Mouse (Mus musculus) MEL (cell line): Measurements from ENCODE around the gene Tbc1d2.

Experiments used
- CTCF ChIP-seq, 3 experiments: IDR thresholded peaks in 2 of 3; conservative IDR thresholded peaks in 1 of 3; 2 replicates each; pipeline ENCODE4 v1.5.1; 2011 to 2012; ENCODE audit warnings: low read length in 3 of 3, low read depth in 2 of 3, mild to moderate bottlenecking in 2 of 3, improper control_type of control experiment in 1 of 3, inconsistent platforms in 1 of 3, mixed read lengths in 1 of 3, moderate library complexity in 1 of 3; ENCODE audit not compliant: control insufficient read depth in 1 of 3, insufficient read depth in 1 of 3, poor library complexity in 1 of 3, severe bottlenecking in 1 of 3
- GABPA ChIP-seq: IDR thresholded peaks from 2 replicates; pipeline ENCODE4 v1.6.1; 2012; ENCODE audit warnings: low read depth, mild to moderate bottlenecking, inconsistent platforms, low read length, improper control_type of control experiment, moderate library complexity
- POLR2AphosphoS2 ChIP-seq: IDR thresholded peaks from 2 replicates; pipeline ENCODE4 v1.6.1; 2011; ENCODE audit warnings: low read length, improper control_type of control experiment
- POLR2AphosphoS5 ChIP-seq: IDR thresholded peaks from 2 replicates; pipeline ENCODE4 v1.6.1; 2012; ENCODE audit warnings: low read depth, borderline replicate concordance, mild to moderate bottlenecking, inconsistent platforms, low read length, moderate library complexity, mixed read lengths
- RAD21 ChIP-seq: IDR thresholded peaks from 2 replicates; pipeline ENCODE4 v1.6.1; 2011; ENCODE audit warnings: mild to moderate bottlenecking, low read depth, low read length, improper control_type of control experiment
- UBTF ChIP-seq: IDR thresholded peaks from 2 replicates; pipeline ENCODE4 v1.6.1; 2012; ENCODE audit warnings: low read depth, mild to moderate bottlenecking, inconsistent platforms, low read length, improper control_type of control experiment, moderate library complexity, borderline replicate concordance; ENCODE audit not compliant: insufficient read depth
- ZMIZ1 ChIP-seq: IDR thresholded peaks from 2 replicates; pipeline ENCODE4 v1.6.1; 2012; ENCODE audit warnings: low read depth, mild to moderate bottlenecking, inconsistent platforms, low read length, improper control_type of control experiment, moderate library complexity
- ZNF384 ChIP-seq: IDR thresholded peaks from 2 replicates; pipeline ENCODE4 v1.6.1; 2012; ENCODE audit warnings: low read depth, mild to moderate bottlenecking, inconsistent platforms, low read length, improper control_type of control experiment

- no peak for TF ChIP-seq ZMIZ1
- no peak for TF ChIP-seq CTCF (IDR thresholded peaks at IDR 0.05 in 2 of 3, conservative IDR thresholded peaks at IDR 0.05 in 1 of 3; ENCODE audit: control insufficient read depth in 1 of 3, insufficient read depth in 1 of 3, low read depth in 2 of 3, low read length in 3 of 3, poor library complexity in 1 of 3, severe bottlenecking in 1 of 3)
- no peak for TF ChIP-seq UBTF
- no peak for TF ChIP-seq POLR2AphosphoS2
- TF ChIP-seq ZNF384: no peak
- no peak for TF ChIP-seq GABPA
- no peak for TF ChIP-seq RAD21
- TF ChIP-seq POLR2AphosphoS5: no peak
Observed at GRCm38 (mm10) chr4:46598111-46598510, 51.9 kb downstream of the Tbc1d2 start.
